Mouse (Mus musculus) cerebellum, adult 2 months (tissue): ENCODE results near the gene Fam234b.

ENCODE experiments used
- CTCF ChIP-seq: fragments of 200-500 bp; IDR thresholded peaks from 2 replicates; pipeline ENCODE4 v1.5.1; 2011; ENCODE audit warnings: low read depth, mild to moderate bottlenecking, control low read depth, low read length, moderate library complexity, borderline replicate concordance; ENCODE audit not compliant: insufficient read depth
- POLR2A ChIP-seq: fragments of 200-500 bp; IDR thresholded peaks from 2 replicates; pipeline ENCODE4 v1.6.1; 2011; ENCODE audit warnings: low read length, control low read depth, borderline replicate concordance; ENCODE audit not compliant: insufficient read depth

- TF ChIP-seq CTCF: no peak
- no peak for TF ChIP-seq POLR2A
Observed at GRCm38 (mm10) chr6:135171736-135172135, 26.0 kb upstream of the Fam234b start.
